ENCODE assay signal across 17 mouse cellular contexts in genomic region chr10:108184763-108185162, GRCm38 (mm10). TPM values are rescaled to one million over a fixed set of nuclear protein-coding genes. Genes with fewer than 3 reads are reported as not detected.
A peak's percentile ranks its signal among the peaks of the same experiment; 100 is the strongest.
DNase-seq lines count a peak whose midpoint lies in the region; ATAC-seq and TF ChIP-seq lines count a peak whose summit lies in the region.
"Had no signal": no experiment of that assay in that cellular context is flagged by ENCODE, and none has a peak within 500 bp of the region (broad histone marks: within the 10 kb centered on the region; RNA-seq: fewer than 3 reads in every experiment).

No protein-coding gene starts in this region.

- 0 out of 2 replicates have a peak overlapping the region, but pooled peaks have one; percentile 26 for H3K27ac ChIP-seq in stomach, embryonic 15.5 days
- H3K27ac ChIP-seq in stomach, postnatal 0 days (replicated peaks), result no peak overlapping the region
- H3K27ac ChIP-seq: embryonic facial prominence, embryonic 13.5 days; hindbrain, embryonic 13.5 days; limb, embryonic 12.5 days; liver, embryonic 14.5 days had no signal

- H3K36me3 ChIP-seq in stomach, embryonic 15.5 days, result no peaks in the 10 kb centered on the region
- H3K36me3 ChIP-seq in stomach, postnatal 0 days (ENCODE audit: control insufficient read depth, insufficient read depth, low read length), result no peaks in the 10 kb centered on the region
- H3K36me3 ChIP-seq: hindbrain, embryonic 13.5 days; limb, embryonic 12.5 days had no signal

- no peak overlapping the region for H3K9ac ChIP-seq in stomach, embryonic 15.5 days
- no peak overlapping the region for H3K9ac ChIP-seq in stomach, postnatal 0 days (ENCODE audit: low read length)
- H3K9ac ChIP-seq: embryonic facial prominence, embryonic 13.5 days; hindbrain, embryonic 13.5 days; limb, embryonic 12.5 days; liver, embryonic 14.5 days had no signal

- H3K4me1 ChIP-seq in stomach, embryonic 15.5 days, result no peaks in the 10 kb centered on the region; the same call in 1 of the 2 replicates
- H3K4me1 ChIP-seq in stomach, postnatal 0 days (replicated peaks; ENCODE audit: control insufficient read depth, insufficient read depth), result no peaks in the 10 kb centered on the region

- H3K27me3 ChIP-seq in stomach, embryonic 15.5 days (replicated peaks), result no peaks in the 10 kb centered on the region
- H3K27me3 ChIP-seq in stomach, postnatal 0 days (ENCODE audit: control insufficient read depth, insufficient read depth, low read length), result no peaks in the 10 kb centered on the region
- H3K27me3 ChIP-seq: embryonic facial prominence, embryonic 13.5 days; hindbrain, embryonic 13.5 days; limb, embryonic 12.5 days had no signal

- no peak overlapping the region for H3K4me2 ChIP-seq in stomach, embryonic 15.5 days
- no peak overlapping the region for H3K4me2 ChIP-seq in stomach, postnatal 0 days (replicated peaks; ENCODE audit: low read depth)
- H3K4me2 ChIP-seq: embryonic facial prominence, embryonic 13.5 days; hindbrain, embryonic 13.5 days; limb, embryonic 12.5 days had no signal

- no peak for TF ChIP-seq EP300 in stomach, postnatal 0 days (optimal IDR thresholded peaks at IDR 0.05)

- no peak overlapping the region for H3K4me3 ChIP-seq in stomach, embryonic 15.5 days (replicated peaks)
- no peak overlapping the region for H3K4me3 ChIP-seq in stomach, postnatal 0 days (ENCODE audit: low read depth, low read length)
- H3K4me3 ChIP-seq: embryonic facial prominence, embryonic 13.5 days; hindbrain, embryonic 13.5 days; limb, embryonic 12.5 days had no signal

- H3K9me3 ChIP-seq in stomach, embryonic 15.5 days, result no peaks in the 10 kb centered on the region
- H3K9me3 ChIP-seq in stomach, postnatal 0 days (ENCODE audit: control insufficient read depth, low read length), result no peaks in the 10 kb centered on the region
- H3K9me3 ChIP-seq: embryonic facial prominence, embryonic 13.5 days; hindbrain, embryonic 13.5 days; limb, embryonic 12.5 days had no signal

- peak; percentile 66; the same call in 1 of the 2 replicates for ATAC-seq in frontal cortex, adult (ENCODE audit: low TSS enrichment)
- ATAC-seq in stomach, embryonic 15.5 days (ENCODE audit: insufficient read depth, low FRiP score, low read depth), result no peak
- ATAC-seq in stomach, postnatal 0 days (ENCODE audit: low FRiP score, low TSS enrichment), result no peak

- TF ChIP-seq CTCF in stomach, postnatal 0 days (IDR thresholded peaks at IDR 0.05; ENCODE audit: low read depth), result no peak

- 63% methylated on average over 8 of the region's 8 CpGs for WGBS in stomach, embryonic 15.5 days
- 50% methylated on average over 8 of the region's 8 CpGs for WGBS in stomach, postnatal 0 days

- DNase-seq in frontal cortex, postnatal 36 days (ENCODE audit: low spot score in 2 of 2), result no peak
- peak; percentile 28 for DNase-seq in layer of hippocampus, adult 9-11 months
- no peak for DNase-seq in layer of hippocampus, adult 8-10 months (ENCODE audit: low spot score in 2 of 2)
- no peak for DNase-seq in stomach, postnatal 0 days (ENCODE audit: low spot score)
- DNase-seq in telencephalon, adult 2 months (ENCODE audit: low read depth, low spot score), result peak; percentile 27
- DNase-seq in frontal cortex, postnatal 10 days (ENCODE audit: low spot score in 2 of 2), result no peak
- DNase-seq: adrenal gland, adult 2 months; cerebellum, adult 11 months; cerebellum, postnatal 36 days; kidney, postnatal 36 days; retina, postnatal 1 day had no signal

RNA-seq across cellular contexts. Expression of gene Ppp1r12a, which starts 22.8 kb away (rescaled TPM):
- 100 to 1,000 TPM; 122 to 140 (median 133) TPM for total RNA-seq in layer of hippocampus, adult 8-10 months (2022)
- polyA plus RNA-seq in stomach, embryonic 15.5 days (2015; fragmentation: Nextera tagmentation; extraction: Ambion mirVana), result 107 and 108 TPM in 2 replicates
- polyA plus RNA-seq in stomach, postnatal 0 days (2015; fragmentation: Nextera tagmentation; extraction: Ambion mirVana), result 71.1 and 72.5 TPM in 2 replicates

Comparison
In these comparisons a context has a peak if more than half of its experiments do, and no peak if none do; other contexts are left out.
1. DNase-seq: peak in layer of hippocampus, adult 9-11 months (single experiment) and telencephalon, adult 2 months (single experiment); none in frontal cortex, postnatal 36 days (0 of 2), layer of hippocampus, adult 8-10 months (0 of 2), stomach, postnatal 0 days (single experiment) and frontal cortex, postnatal 10 days (0 of 2).